Mouse (Mus musculus) CH12.LX (cell line): ENCODE measurements around the gene Ccm2l. TPM values are rescaled to one million over a fixed set of nuclear protein-coding genes. Genes with fewer than 3 reads are reported as not detected.

Experiments used
- DNase-seq: peaks from one replicate; pipeline ENCODE4 v3.0.0-alpha.2; 2013; ENCODE audit errors: extremely low read depth
- H3K27ac ChIP-seq: 2 replicates; pipeline ENCODE4 v1.5.1; 2012; ENCODE audit warnings: low read depth, mild to moderate bottlenecking, control low read depth, moderate library complexity; ENCODE audit not compliant: insufficient read depth
- H3K27me3 ChIP-seq: replicated peaks from 2 replicates; pipeline ENCODE3; 2012; ENCODE audit warnings: inconsistent platforms
- H3K36me3 ChIP-seq, 2 experiments: replicated peaks in 1 of 2; 2 replicates each; pipeline versions ENCODE3 to v1.6.1; 2012; ENCODE audit warnings: inconsistent platforms in 1 of 2, low read length in 1 of 2, mild to moderate bottlenecking in 1 of 2, mixed read lengths in 1 of 2, moderate library complexity in 1 of 2; ENCODE audit not compliant: control insufficient read depth in 1 of 2, insufficient read depth in 1 of 2
- H3K4me1 ChIP-seq, 2 experiments: 2 replicates each; pipeline ENCODE4 v1.6.1; 2012; ENCODE audit warnings: inconsistent platforms in 1 of 2, moderate library complexity in 1 of 2; ENCODE audit not compliant: insufficient read depth in 2 of 2, control insufficient read depth in 1 of 2
- H3K4me2 ChIP-seq: 2 replicates; pipeline ENCODE4 v1.6.1; 2012; ENCODE audit warnings: low read depth, mild to moderate bottlenecking, control low read depth; ENCODE audit not compliant: poor library complexity, insufficient read depth, severe bottlenecking
- H3K4me3 ChIP-seq, 3 experiments: fragments of 150-350 bp in 1 of 3; sonication (generic) in 1 of 3; replicated peaks in 1 of 3; 2 replicates each; pipeline versions ENCODE3 to v1.5.1; 2011 to 2012; ENCODE audit warnings: low read depth in 2 of 3, low read length in 2 of 3, mild to moderate bottlenecking in 2 of 3, moderate library complexity in 2 of 3, control low read depth in 1 of 3, improper control_type of control experiment in 1 of 3, inconsistent platforms in 1 of 3, mixed read lengths in 1 of 3; ENCODE audit not compliant: poor library complexity in 1 of 3
- H3K79me2 ChIP-seq: replicated peaks from 2 replicates; pipeline ENCODE4 v1.6.1; 2012; ENCODE audit warnings: mild to moderate bottlenecking, moderate library complexity; ENCODE audit not compliant: control insufficient read depth, poor library complexity, insufficient read depth, severe bottlenecking; ENCODE audit errors: extremely low read depth
- H3K9ac ChIP-seq: 2 replicates; pipeline ENCODE4 v1.6.1; 2012; ENCODE audit warnings: low read depth, mild to moderate bottlenecking, control low read depth, moderate library complexity; ENCODE audit not compliant: insufficient read depth
- H3K9me3 ChIP-seq: replicated peaks from 2 replicates; pipeline ENCODE3; 2012; ENCODE audit warnings: low read length, inconsistent platforms, mixed read lengths
- CHD1 ChIP-seq: IDR thresholded peaks from 2 replicates; pipeline ENCODE4 v1.6.1; 2012; ENCODE audit warnings: low read depth, low read length, improper control_type of control experiment, inconsistent platforms
- CTCF ChIP-seq, 2 experiments: IDR thresholded peaks in 1 of 2; conservative IDR thresholded peaks in 1 of 2; 2 replicates each; pipeline ENCODE4 v1.5.1; 2011 to 2012; ENCODE audit warnings: low read depth in 2 of 2, low read length in 2 of 2, improper control_type of control experiment in 1 of 2, inconsistent platforms in 1 of 2, mild to moderate bottlenecking in 1 of 2, moderate library complexity in 1 of 2
- E2F4 ChIP-seq: IDR thresholded peaks from 2 replicates; pipeline ENCODE4 v1.6.1; 2011; ENCODE audit warnings: low read depth, low read length, improper control_type of control experiment; ENCODE audit not compliant: insufficient replicate concordance
- ELF1 ChIP-seq: IDR thresholded peaks from 2 replicates; pipeline ENCODE4 v1.6.1; 2014; ENCODE audit warnings: low read depth, mild to moderate bottlenecking, inconsistent platforms, low read length, improper control_type of control experiment
- GABPA ChIP-seq: IDR thresholded peaks from 2 replicates; pipeline ENCODE4 v1.6.1; 2012; ENCODE audit warnings: low read depth, low read length, improper control_type of control experiment, inconsistent platforms; ENCODE audit not compliant: insufficient replicate concordance
- IRF4 ChIP-seq: IDR thresholded peaks from 2 replicates; pipeline ENCODE4 v1.6.1; 2014; ENCODE audit warnings: low read depth, mild to moderate bottlenecking, inconsistent platforms, low read length, improper control_type of control experiment
- JUN ChIP-seq: IDR thresholded peaks from 2 replicates; pipeline ENCODE4 v1.6.1; 2011; ENCODE audit warnings: low read depth, mild to moderate bottlenecking, low read length, improper control_type of control experiment, moderate library complexity; ENCODE audit not compliant: insufficient read depth
- MAFK ChIP-seq: IDR thresholded peaks from 2 replicates; pipeline ENCODE4 v1.6.1; 2011; ENCODE audit warnings: low read length, improper control_type of control experiment; ENCODE audit not compliant: insufficient replicate concordance
- MAX ChIP-seq: IDR thresholded peaks from 2 replicates; pipeline ENCODE4 v1.6.1; 2011; ENCODE audit warnings: low read length, improper control_type of control experiment
- MAZ ChIP-seq: IDR thresholded peaks from 2 replicates; pipeline ENCODE4 v1.6.1; 2012; ENCODE audit warnings: low read depth, mild to moderate bottlenecking, inconsistent platforms, low read length, improper control_type of control experiment, moderate library complexity
- MEF2A ChIP-seq: IDR thresholded peaks from 2 replicates; pipeline ENCODE4 v1.6.1; 2014; ENCODE audit warnings: low read depth, mild to moderate bottlenecking, inconsistent platforms, low read length, improper control_type of control experiment, borderline replicate concordance
- MYC ChIP-seq: IDR thresholded peaks from 2 replicates; pipeline ENCODE4 v1.6.1; 2011; ENCODE audit warnings: low read depth, mild to moderate bottlenecking, improper control_type of control experiment, low read length
- POLR2A ChIP-seq: IDR thresholded peaks from 2 replicates; pipeline ENCODE4 v1.6.1; 2011; ENCODE audit warnings: low read depth, mild to moderate bottlenecking, improper control_type of control experiment, low read length
- TCF12 ChIP-seq: IDR thresholded peaks from 2 replicates; pipeline ENCODE4 v1.6.1; 2014; ENCODE audit warnings: low read depth, mild to moderate bottlenecking, inconsistent platforms, low read length, improper control_type of control experiment
- UBTF ChIP-seq: IDR thresholded peaks from 2 replicates; pipeline ENCODE4 v1.6.1; 2012; ENCODE audit warnings: low read depth, mild to moderate bottlenecking, inconsistent platforms, low read length, improper control_type of control experiment, moderate library complexity
- USF2 ChIP-seq: conservative IDR thresholded peaks from 2 replicates; pipeline ENCODE4 v1.6.1; 2011; ENCODE audit warnings: low read depth, low read length, improper control_type of control experiment
- ZC3H11A ChIP-seq: IDR thresholded peaks from 2 replicates; pipeline ENCODE4 v1.6.1; 2012; ENCODE audit warnings: low read depth, mild to moderate bottlenecking, inconsistent platforms, low read length, improper control_type of control experiment
- ZKSCAN1 ChIP-seq: IDR thresholded peaks from 2 replicates; pipeline ENCODE4 v1.6.1; 2012; ENCODE audit warnings: low read depth, inconsistent platforms, low read length, improper control_type of control experiment, borderline replicate concordance
- ZMIZ1 ChIP-seq: IDR thresholded peaks from 2 replicates; pipeline ENCODE4 v1.6.1; 2012; ENCODE audit warnings: low read depth, mild to moderate bottlenecking, inconsistent platforms, low read length, improper control_type of control experiment
- ZNF384 ChIP-seq: IDR thresholded peaks from 2 replicates; pipeline ENCODE4 v1.6.1; 2012; ENCODE audit warnings: low read depth, low read length, improper control_type of control experiment, inconsistent platforms
- dilution Hi-C: fragments of 300-500 bp; cut with MboI; formaldehyde crosslinking; loops from 2 replicates; pipeline ENCODE4 v1.14.3; 2020; ENCODE audit warnings: low sequenced_read_pairs; ENCODE audit not compliant: extremely low pct_unique_long_range_greater_than_20kb, extremely low pct_ligation_motif_present
- in situ Hi-C: fragments of 300-500 bp; cut with MboI; formaldehyde crosslinking; loops from 3 replicates; pipeline ENCODE4 v1.14.3; 2019; ENCODE audit warnings: low sequenced_read_pairs, low pct_ligation_motif_present, low pct_unique_long_range_greater_than_20kb, mixed read lengths
- polyA plus RNA-seq: library from polyadenylated mRNA; unstranded; fragments of >175 nt; gene quantifications from 2 replicates; pipeline ENCODE4 v1.2.1, GENCODE M21; 2012; ENCODE audit warnings: low read depth; ENCODE audit not compliant: insufficient read length
- total RNA-seq, 2 experiments: library from RNA; depleted of rRNA; stranded (reverse); fragments of 300-350 nt in 1 of 2; fragments of >200 nt in 1 of 2; gene quantifications; 2 replicates each; pipeline ENCODE4 v1.2.3; 2012 to 2014

Ccm2l gene
- total and polyA plus RNA-seq, 3 experiments = not detected

GRCm38 (mm10) chr2:153051095-153051494 lies 14.7 kb upstream of the Ccm2l start:
- peaks cover 4 to 21% of the 10 kb centered on the region in 2 experiments; a peak in 3 of 4 replicates for H3K4me1 ChIP-seq
- no peak overlapping the region for H3K4me2 ChIP-seq
- H3K79me2 ChIP-seq = no peaks in the 10 kb centered on the region
- dilution Hi-C loops (no loop called here), in situ Hi-C loops (no loop called here)
- no peak overlapping the region for H3K9ac ChIP-seq
- TF ChIP-seq ZC3H11A = no peak
- no peak for TF ChIP-seq JUN
- no peak for TF ChIP-seq TCF12
- no peak for TF ChIP-seq CHD1
- TF ChIP-seq POLR2A = no peak
- no peak for TF ChIP-seq ZKSCAN1
- no peak for TF ChIP-seq ZMIZ1
- no peak for TF ChIP-seq MAFK
- no peak for TF ChIP-seq MEF2A
- TF ChIP-seq USF2 = no peak
- TF ChIP-seq E2F4 = no peak
- no peak for TF ChIP-seq UBTF
- TF ChIP-seq MYC = no peak
- TF ChIP-seq MAX = no peak
- no peak for TF ChIP-seq MAZ
- TF ChIP-seq IRF4 = no peak
- no peak for TF ChIP-seq CTCF (conservative IDR thresholded peaks at IDR 0.05 in 1 of 2, IDR thresholded peaks at IDR 0.05 in 1 of 2; ENCODE audit: low read depth in 2 of 2, low read length in 2 of 2)
- TF ChIP-seq ELF1 = no peak
- no peak for TF ChIP-seq GABPA
- no peak overlapping the region for H3K4me3 ChIP-seq
- H3K9me3 ChIP-seq = no peaks in the 10 kb centered on the region
- H3K36me3 ChIP-seq = no peaks in the 10 kb centered on the region
- no peak overlapping the region for H3K27ac ChIP-seq
- DNase-seq = no peak
- peaks cover 88% of the 10 kb centered on the region for H3K27me3 ChIP-seq

GRCm38 (mm10) chr2:153051537-153051936 lies 14.2 kb upstream of the Ccm2l start:
- TF ChIP-seq MEF2A (no peak), ZNF384 (no peak)
- dilution Hi-C loops = no loop called here
- DNase-seq = no peak
- H3K4me3 ChIP-seq = no peak overlapping the region
- peaks cover 85% of the 10 kb centered on the region for H3K27me3 ChIP-seq
- no peak overlapping the region for H3K27ac ChIP-seq
- H3K36me3 ChIP-seq = no peaks in the 10 kb centered on the region
- no peak overlapping the region for H3K4me2 ChIP-seq
- H3K4me1 ChIP-seq = peaks cover 4 to 26% of the 10 kb centered on the region in 2 experiments; a peak in 3 of 4 replicates
- H3K9me3 ChIP-seq = no peaks in the 10 kb centered on the region
- in situ Hi-C loops = no loop called here
- no peaks in the 10 kb centered on the region for H3K79me2 ChIP-seq
- no peak overlapping the region for H3K9ac ChIP-seq
